Mouse (Mus musculus) fat pad, adult 2 months (tissue): ENCODE measurements around the gene Rprml.
"Not testable (repeated sequence)": the region's sequence is repeated elsewhere in the genome, so short reads cannot be mapped to it uniquely, and the experiment has no call there.

ENCODE experiments used
- DNase-seq: peaks from one replicate; pipeline ENCODE4 v3.0.0-alpha.2; 2011; ENCODE audit warnings: low read depth, low spot score; ENCODE audit errors: extremely low read depth

Rprml gene

DNA sequence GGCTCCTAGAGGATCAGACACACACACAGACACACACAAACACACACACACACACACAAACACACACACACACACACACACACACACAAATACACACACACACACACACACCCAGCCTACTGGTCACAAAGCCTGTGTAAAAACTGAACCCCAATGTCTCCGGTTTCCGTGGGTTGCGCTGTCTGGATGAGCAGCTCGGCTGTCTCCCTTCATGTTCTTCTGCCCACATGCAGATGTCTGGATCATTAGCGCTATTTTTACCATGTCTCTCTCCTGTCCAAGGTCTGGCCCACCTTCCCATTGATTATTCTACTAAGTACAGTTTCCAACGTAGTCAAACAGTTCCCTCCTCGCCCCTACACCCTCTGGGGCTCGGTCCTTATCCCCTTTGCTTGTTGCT is 13.7 kb downstream of the Rprml start:
- no peak for DNase-seq

DNA sequence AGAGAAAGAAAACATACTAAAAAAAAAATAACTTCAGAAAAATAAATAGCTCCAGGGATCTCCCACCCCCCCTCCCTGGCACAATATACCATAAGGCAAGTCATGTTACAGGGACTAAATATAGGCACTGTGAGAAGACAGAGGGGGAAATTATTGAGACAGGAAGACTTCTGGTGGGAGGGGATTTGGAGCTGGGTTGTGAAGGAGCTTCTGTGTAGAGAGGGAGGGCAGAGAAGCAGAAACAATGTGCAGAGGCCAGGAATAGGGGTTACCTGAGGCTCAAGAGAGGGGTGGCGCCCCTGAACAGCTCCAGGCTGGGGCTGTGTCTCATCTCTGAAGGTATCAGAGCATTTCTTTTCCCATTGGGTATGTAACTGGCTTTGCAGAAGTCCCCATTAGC is 16.3 kb downstream of the Rprml start:
- no peak for DNase-seq

DNA sequence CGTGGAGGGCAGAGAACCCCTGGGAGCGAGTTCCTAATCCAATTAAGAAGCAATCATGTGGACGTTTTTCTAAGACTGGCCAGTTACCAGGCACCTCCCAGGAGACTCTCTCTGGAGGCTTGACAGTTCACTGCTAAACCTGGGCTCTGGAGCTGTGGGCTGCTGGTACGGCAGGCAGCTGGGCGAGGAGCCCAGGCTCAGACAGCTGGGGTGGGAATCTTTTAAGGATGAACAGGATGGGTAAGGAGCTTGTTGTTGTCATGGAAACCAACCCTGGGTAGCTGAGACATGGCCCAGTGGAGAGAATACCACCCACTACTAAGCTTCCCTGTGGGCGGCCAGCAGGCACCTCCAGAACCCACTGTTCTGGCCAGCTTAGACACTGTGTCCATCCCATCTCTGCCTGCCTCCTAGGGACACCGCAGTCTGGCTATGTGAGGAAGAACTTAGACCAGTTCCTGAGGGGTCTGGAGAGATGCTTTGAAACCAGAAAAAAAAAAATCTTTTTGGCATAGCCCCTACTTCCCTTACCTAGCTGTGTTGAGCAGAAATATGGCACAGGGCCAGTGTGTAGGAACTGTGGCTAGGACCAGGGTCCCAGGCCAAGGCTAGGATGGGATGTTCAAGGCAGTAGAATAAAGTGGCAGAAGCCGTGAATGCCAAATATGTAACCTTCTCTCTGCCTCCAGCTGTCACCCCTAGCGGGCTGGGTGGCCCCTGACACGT is 17.0 kb downstream of the Rprml start:
- DNase-seq = no peak

DNA sequence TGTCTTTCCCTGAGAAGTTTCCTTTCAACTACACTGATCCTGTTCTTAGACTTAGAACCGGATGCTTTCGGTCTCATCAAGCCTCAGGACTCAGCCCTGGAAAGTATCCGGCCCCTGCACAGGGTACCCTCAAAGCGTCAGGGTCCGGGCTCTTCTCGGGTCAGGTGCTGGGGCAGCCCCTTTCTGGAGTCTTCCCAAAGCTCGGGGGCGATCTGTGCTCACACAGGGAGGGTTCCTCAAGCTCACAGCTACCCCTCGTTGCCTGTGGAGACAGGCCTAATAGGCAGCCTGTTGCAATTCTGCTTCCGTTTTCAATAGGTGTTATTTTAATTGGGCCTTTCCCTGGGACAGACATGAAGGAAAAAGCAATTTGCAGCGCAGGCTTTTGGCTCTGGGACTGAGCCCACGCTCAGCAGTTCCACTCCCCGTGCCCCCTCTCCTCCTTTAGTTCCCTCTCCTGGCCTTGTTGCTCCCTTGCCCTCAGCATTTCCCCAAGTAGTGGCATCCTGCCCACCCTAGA is 17.6 kb downstream of the Rprml start:
- DNase-seq = no peak

DNA sequence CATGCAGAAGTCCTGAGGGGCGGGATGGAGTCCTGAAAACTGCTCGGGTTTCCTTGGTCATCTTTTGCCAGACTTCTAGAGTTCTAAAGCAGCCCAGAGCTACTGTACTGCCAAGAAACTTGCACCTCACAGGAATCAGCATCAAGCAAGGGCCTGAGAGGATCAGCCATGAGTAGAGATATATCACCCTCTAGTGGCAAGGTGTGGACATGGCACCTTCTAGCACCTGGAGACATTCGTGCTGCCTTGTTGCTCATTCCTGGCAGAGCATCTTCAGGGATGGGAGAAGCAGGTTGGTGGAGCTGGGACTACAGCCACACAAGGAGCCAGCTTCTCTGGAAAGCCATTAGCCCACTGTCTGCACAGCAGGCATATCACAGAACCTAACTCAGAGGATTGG is 26.2 kb downstream of the Rprml start:
- DNase-seq = no peak

DNA sequence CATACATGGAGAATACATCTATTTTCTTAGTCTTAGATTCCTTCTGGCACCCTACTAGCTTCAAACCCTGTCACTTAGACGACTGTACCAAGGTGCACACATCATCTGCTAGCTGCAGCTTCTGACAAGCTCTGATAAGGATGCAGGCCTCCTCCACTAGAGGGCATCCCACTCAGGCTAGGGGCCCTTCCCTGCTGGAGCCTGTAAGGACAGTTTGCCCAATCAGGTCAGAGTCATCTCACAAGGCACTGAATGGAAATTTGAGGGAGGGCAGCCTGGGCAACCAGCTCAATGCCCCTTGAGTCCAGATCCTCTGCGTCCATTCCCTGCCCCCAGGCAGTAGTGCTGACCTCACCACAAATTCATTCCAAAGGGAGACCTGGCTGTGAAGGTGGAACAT is 27.7 kb downstream of the Rprml start:
- not testable (repeated sequence) for DNase-seq

DNA sequence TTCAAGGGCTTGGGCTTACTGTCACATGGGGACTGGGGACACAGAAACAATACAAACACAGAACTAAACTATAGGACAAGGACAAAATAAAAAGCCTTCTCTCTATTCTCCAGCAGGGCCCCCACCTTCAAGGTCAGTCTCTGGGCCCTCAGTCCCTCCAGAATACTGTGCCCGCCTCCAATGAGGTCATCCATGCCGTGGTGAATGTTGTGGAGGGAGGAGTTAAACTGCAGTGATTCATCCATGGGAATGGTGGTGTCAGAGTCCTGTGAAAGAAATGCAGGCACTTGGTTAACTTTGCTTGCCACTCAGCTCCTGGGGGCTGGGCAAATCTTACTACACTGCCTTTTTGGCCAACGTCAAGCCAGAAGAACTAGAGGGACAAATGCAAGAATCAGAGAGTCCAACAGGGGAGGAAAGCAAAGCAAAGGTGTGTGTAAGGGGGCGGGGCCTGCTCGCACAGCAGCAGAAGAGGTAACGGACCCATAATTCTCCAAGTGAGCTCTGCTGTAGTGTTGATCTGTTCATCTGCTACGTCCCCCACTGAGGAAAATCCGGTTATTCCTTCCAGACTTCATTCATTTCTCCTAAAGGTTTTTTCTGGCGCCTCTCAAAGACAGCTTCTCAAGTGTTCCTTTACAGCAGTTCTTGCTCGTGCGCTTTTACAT is 34.4 kb downstream of the Rprml start:
- DNase-seq = no peak

DNA sequence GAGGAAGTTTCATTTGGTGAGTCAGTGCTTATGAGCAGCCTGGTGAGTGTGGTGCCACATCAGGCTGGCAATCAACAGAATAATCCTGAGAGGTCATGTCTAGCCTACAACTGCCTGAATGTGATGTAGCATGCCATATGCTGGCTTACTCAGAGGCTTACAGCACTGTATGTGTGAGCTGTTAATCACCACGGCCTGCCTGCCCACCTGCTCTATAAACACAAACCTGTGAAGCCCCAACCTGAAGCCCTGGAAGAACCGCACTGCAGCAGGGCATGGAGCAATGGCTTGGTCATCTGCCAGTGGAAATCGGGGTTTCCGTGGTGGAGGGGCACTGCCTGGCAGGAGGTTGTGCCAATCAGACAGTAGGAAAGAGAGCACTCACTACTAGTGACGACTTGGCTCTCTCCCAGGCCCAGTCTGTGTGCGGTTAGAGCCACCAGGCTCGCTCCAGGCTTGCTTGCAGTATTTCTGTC is 35.9 kb downstream of the Rprml start:
- DNase-seq = no peak

DNA sequence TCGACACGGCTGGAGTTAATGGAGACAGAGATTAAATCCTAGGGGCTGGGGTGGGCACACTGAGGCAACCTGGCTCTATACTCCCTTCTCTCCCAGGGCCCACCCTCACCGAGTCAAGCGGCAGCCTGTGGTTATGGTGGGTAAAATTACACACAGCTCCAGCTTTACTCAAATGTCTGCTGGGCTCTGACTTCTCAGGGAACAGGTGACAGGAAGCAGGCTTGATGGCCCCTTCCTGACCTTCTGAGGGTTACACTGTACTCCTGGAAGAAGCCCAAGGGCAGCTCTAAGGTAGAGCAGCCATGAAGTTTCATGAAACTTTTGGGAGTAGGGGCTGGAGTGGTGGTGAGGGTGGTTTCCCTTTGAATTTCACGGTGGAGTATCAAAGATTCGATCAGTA is 37.3 kb downstream of the Rprml start:
- DNase-seq = no peak

DNA sequence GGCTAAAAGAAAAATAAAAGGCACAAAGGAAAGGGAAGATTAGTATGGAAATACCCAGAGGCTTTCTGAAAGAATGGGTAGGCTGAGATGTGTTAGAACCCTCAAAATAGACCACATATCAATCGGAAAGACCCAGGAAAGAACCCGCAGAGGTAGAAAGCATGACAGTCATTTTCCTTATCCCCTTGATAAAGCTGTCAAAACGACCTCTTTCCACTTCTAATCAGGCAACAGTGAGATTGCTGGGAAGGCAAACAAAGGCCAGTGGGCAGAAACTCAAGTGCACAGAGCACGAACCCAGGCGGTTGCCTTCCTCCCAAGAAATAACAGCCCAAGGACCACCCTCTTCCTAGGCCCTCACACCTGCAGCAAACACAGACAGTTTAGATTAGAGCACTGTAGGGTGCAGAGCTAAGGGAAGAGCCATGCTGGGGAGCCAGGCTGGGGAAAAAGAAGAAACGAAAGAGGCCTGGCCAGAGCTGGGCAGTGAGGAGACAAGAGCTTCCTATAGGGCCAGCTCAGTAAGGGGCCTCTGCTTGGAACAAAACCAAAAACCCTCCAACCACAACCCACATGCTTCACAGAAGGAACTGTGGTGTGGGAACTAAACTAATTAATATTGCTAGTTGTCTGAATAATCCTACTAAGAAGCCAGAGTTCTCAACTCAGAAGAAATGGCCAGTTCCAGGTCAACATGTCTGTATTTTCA is 39.1 kb downstream of the Rprml start:
- no peak for DNase-seq

DNA sequence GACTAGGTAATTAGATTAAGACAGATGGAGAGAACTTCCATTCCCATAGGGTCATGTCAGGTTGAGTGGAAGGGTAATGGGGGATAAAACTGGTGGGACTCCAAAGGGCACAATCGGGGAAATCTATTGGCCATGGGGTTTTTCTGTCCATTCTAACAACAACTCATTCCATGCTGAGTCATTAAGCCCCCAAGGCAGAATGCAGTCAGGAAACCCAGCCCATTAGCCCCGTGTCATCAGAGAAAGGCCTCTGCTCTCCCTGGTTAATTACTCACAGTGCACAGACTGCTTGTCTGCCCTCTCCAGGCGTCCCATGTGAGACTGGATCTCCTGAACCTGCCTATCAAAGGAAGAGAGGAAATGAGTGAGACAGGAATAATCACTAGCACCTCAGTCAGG is 39.6 kb downstream of the Rprml start:
- DNase-seq = no peak

DNA sequence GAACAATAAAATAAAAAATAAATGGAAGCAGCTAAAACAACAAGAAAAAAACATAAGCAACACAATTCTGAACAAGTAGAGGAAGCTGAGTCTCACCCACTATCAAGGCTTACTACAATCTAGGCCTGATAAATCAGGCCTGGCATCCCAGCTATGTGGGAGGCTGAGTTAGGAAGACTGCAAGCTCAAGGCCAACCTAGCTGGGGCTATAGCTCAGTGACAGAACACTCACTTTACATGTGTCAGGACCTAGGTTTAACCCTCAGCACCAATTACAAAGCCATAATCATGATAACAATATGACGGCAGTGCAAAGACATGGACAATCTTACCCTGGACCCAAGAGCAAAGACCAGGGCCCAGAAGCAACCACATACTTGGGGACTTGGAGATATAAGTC is 41.7 kb downstream of the Rprml start:
- no peak for DNase-seq

DNA sequence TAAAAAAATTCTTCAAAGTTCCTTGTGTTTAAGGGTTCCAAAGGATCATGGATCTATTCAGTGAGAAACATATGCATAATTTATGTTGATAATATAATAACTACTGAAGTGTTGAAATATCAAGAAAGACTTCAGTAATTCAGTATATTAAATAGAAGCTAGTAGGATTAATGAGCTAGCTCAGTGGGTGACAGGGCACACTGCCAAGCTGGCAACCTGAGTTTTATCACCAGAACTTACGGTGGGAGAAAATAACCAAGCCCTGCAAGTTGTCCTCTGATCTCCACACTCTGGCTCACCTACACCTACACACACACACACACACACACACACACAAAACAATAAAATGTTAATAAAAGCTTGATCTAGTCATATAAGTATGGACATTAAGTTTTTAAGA is 43.9 kb downstream of the Rprml start:
- no peak for DNase-seq

DNA sequence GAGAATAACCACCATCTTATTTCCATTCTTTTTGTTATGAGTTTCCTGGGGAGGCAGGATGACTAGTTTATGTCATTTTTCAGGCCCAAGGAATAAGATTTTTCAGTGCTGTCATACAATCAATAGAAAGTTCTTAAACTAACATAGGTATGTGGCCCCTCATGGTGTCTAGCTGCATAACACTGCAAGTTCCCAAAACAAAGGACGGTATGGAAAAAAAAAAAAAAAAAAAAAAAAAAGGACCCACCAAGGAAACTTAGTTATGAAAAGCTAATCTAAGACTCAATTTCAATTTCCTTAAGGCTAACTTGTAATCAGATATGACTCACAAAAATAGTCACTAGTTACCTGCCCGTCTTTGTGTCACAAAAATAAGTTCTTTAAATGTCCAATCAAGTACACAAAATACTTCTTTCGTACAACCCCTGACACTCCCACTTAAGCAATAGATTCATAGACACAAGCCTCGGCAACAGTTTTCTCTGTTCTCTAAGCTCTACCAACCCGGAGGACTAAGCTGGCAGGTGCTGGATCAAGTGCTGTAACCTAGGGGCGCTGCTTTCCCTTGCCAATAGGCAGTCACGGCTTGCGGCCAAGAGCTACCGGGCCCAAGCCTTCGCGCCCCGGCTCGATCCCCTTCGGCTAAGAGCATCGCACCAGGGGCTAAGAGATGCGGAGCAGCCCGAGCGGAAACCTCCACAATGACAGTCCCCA is 47.6 kb downstream of the Rprml start:
- no peak for DNase-seq

DNA sequence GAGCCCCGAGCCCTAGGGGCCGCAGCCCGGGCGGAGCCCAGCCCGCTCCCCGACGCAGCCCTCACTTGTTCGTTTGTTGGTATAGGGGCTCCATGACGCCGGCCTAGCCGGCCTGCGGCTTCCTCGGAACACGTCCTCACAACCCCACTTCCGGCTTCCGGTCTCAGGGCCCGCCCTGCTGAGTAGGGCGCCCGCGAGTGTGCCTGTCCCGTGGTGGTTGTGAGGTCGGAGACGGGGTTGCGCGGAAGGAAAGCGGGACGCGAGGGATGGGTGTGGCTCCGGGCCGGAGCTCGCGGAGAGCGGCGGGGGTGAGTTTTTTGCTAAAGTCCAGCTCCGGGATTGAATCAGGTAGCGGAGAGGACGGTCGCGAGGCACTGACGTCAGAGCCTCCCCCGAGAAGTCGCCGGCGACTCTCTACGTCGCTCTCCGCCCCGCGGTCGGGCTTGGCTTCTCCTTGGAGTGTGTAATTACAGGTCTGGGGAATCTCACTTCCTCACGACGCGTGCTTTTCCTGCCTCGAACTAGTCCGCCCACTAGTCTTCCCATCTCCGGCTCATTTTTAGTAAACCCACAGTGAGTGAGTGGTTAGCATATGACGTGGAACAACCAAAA is 48.3 kb downstream of the Rprml start, which contains the start of gene Gosr2:
Gene Gosr2 (minus strand): TSS at position 334 of the 612 bp plus-strand sequence.
- DNase-seq = no peak

DNA sequence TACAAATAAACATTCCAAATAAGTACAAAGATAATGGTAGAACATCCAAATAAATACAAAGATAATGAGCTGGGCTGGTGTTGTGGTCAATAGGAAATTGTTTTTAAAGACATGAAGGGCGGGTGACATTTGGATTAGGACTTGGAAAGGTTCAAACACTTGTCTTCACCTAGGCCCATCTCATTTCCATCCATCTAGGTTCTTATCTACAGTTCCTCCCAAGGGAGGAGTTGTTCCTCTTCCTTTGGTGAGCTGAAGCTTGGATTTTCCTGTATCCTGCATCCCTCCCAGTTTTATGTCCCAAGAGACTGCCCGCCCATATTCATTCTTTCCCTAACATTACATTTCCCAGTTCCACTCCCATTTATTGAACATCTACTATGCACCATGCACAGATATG is 48.9 kb downstream of the Rprml start:
- no peak for DNase-seq
